Mouse (Mus musculus) ES-E14 (cell line): ENCODE results near the gene Dnlz.
"Not testable (repeated sequence)": the region's sequence is repeated elsewhere in the genome, so short reads cannot be mapped to it uniquely, and the experiment has no call there.

Experiments
- HCFC1 ChIP-seq: IDR thresholded peaks from 2 replicates; pipeline ENCODE4 v1.6.1; 2012; ENCODE audit warnings: low read length, inconsistent platforms, borderline replicate concordance; ENCODE audit not compliant: insufficient read depth
- MAFK ChIP-seq: IDR thresholded peaks from 2 replicates; pipeline ENCODE4 v1.6.1; 2014; ENCODE audit warnings: mild to moderate bottlenecking, low read depth, low read length, inconsistent platforms; ENCODE audit not compliant: insufficient read depth
- ZC3H11A ChIP-seq: IDR thresholded peaks from 2 replicates; pipeline ENCODE4 v1.6.1; 2012; ENCODE audit warnings: low read depth, mild to moderate bottlenecking, inconsistent platforms, low read length, borderline replicate concordance
- ZNF384 ChIP-seq: IDR thresholded peaks from 2 replicates; pipeline ENCODE4 v1.6.1; 2012; ENCODE audit warnings: low read depth, low read length, inconsistent platforms

GRCm38 (mm10) chr2:26380871-26381270, 29.0 kb upstream of the Dnlz start:
- not testable (repeated sequence) for TF ChIP-seq ZNF384, MAFK, ZC3H11A, HCFC1
